Mouse (Mus musculus) common myeloid progenitor, adult 5-6 weeks (primary cell): Measurements from ENCODE around the gene P2ry6. TPM values are rescaled to one million over a fixed set of nuclear protein-coding genes. Genes with fewer than 3 reads are reported as not detected.

Experiments
- ATAC-seq: replicated peaks from 2 replicates; pipeline ENCODE4 v1.8.0; 2016; ENCODE audit warnings: low read depth, mild to moderate bottlenecking, moderate TSS enrichment, inconsistent platforms; ENCODE audit not compliant: poor library complexity, severe bottlenecking
- total RNA-seq: library from RNA; stranded (forward); fragments of 200-1000, 187-1606 nt; gene quantifications from 2 replicates; pipeline ENCODE4 v1.2.3, GENCODE M21; 2017

Gene P2ry6
- total RNA-seq, 1 experiment from 2014 or later = not detected

DNA sequence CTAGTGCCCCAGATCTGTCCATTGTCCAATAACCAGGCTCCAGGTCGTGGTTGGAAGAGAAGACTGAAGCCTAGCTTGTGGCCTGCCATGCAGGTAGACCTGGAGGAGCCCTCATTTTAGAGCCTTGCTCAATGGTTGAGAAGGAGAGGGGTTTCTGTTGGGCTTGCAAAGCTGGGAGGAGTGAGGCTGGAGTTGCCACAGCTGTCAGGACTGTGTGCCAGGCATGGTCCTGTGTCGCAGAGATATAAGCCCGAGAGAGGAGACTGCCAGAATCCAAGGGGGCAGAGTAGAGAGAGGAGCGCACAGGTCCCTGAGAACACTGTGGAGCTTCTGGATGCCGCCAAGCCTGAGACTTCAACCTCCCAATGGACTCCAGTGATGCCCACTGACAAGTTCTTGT is 29.7 kb downstream of the P2ry6 start:
- no peak for ATAC-seq

DNA sequence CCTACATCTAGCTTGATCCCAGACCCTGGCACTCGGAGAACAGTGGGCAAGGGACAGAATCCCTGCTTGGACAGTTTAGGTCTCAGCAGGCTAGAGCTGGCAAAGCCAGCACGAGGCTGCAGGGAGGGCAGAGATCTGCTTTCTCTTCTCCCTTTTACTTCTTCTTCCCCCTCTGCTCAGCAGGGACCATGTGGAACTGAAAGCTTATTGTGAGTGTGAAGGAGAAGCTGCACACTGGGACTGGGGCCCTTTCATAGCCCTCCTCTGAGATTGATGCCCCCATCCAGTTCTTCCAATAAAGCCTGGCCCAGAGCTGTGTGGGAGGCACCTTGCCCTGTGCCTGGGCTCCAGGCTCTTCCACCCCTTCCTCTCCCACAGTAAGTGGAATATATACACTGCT is 30.1 kb downstream of the P2ry6 start:
- ATAC-seq = peak; percentile 55

DNA sequence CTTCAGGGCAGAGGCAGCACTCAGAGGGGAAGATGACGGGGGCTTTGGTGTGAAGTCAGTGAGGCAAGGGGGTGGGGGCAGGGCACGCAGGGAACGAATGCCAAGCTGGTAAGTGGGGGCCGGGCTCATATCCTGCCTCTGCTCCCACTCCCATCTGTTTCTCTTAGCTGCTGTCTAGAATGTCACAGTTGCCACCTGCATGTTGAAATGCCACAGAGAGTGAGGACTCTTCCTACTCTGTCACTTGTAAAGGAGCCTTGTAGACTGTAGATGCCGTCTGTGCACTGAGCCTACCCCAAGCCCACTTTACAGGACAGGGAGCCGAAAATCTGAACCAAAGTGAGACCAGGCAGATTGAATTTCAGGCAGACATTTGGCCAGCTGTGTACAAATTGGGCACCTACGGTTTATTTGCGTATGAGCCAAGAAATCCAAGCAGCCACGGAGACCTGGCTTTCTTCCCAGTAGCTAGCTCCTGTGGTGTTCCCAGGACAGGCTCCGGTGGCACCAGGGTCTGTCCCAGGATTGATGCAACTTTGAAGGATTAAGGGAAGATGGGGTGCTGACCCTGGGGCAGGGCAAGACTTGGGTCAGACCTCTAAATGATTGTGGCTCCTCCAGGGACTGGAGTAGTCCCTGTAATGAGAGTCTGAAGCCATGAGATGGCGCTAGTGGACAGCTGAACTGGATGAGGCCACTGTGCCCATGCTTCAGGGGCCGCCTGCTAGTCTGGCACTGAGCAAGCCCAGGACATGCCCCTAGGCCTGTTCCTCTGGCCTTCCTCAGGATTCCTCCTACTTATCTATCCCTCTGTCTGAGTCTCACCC is 31.4 kb downstream of the P2ry6 start:
- peak; percentile 84 for ATAC-seq

DNA sequence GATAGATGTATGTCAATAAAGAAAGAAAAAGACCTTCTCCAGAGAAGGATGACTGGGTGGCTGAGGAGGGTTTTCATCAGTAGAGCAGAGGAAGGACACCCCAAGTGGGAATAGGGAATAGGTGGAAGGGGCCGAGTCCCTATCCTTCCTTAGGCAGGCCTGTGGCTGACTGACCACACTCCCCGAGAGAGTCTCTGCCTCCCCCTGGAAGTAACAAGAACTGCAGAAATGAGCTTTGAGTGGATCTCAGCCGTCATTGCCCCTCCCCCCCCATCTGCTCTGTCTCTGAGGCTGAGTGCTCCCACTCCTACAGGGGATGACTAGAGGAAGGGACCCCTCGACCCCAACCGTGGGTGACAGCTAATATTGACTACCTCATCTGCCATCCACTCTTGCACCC is 33.3 kb downstream of the P2ry6 start:
- no peak for ATAC-seq

- no peak for ATAC-seq
These were observed 36.3 kb downstream of the P2ry6 start for GRCm38 (mm10) chr7:100938106-100938505.

- ATAC-seq = no peak
These were observed 37.0 kb downstream of the P2ry6 start for GRCm38 (mm10) chr7:100937481-100937880.

- no peak for ATAC-seq
These were observed 40.9 kb downstream of the P2ry6 start for GRCm38 (mm10) chr7:100933520-100933919.

DNA sequence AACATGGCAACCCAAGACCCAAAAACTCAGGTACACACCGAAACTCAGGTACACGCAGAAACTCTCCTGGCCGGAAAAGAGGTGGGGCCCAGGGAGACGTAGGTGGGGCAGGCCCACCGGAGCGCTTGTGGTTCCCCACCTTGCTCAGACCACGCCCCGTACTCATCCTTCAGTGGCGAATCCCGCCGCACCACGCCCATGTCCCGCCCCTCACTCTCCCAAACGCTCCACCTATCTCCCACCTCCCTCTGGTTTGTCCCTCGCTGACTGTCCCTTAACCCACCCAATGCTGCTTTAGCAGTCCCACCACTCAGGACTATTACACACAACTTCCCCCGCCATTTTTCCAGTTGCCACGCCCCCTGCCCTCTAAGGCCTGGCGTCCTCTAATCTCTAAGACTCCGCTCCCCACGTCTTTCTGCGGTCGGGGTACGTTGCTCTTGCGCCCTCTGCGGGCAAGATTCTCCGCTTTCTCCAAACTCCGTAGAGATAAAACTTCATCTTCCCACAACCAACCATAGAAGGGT is 41.9 kb downstream of the P2ry6 start:
- peak; percentile 84 for ATAC-seq

- ATAC-seq = peak; percentile 12
These were observed 42.4 kb downstream of the P2ry6 start, which contains the start of gene Arhgef17 for GRCm38 (mm10) chr7:100931926-100932480. Gene Arhgef17, minus strand, starts transcription at chr7:100932107.

DNA sequence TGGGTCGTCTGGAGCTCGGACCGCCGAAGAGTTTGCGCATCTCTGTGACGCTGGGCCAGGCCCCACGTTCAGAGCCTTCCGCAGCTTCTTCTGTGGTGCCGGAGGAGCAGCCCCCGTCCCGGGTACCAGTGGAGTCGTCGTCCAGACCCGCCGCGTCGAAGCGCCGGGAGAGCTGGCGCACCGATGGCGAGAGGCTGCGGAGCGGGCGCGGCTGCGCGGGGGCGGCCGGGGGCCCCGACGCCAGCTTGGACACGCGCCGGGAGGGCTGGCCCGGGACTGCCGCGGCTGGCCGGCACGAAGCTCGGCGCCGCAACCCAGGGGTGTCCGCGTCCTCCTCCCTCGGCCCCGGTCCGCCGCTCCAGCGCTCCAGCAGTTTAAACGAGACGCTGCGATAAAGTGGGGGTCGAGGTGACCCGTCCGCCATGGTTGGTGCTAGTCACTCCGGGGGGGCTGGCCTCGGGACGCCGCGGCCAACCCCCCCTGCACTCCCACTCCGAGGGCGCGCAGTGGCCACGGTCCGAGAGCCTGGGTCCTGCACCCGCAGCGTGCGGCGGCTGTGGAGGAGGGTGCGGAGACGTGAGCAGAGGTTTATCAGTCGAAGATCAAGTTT is 43.0 kb downstream of the P2ry6 start:
- no peak for ATAC-seq

- ATAC-seq = peak; percentile 24; the same call in 1 of the 2 replicates
These were observed 43.7 kb downstream of the P2ry6 start for GRCm38 (mm10) chr7:100930619-100931315.

DNA sequence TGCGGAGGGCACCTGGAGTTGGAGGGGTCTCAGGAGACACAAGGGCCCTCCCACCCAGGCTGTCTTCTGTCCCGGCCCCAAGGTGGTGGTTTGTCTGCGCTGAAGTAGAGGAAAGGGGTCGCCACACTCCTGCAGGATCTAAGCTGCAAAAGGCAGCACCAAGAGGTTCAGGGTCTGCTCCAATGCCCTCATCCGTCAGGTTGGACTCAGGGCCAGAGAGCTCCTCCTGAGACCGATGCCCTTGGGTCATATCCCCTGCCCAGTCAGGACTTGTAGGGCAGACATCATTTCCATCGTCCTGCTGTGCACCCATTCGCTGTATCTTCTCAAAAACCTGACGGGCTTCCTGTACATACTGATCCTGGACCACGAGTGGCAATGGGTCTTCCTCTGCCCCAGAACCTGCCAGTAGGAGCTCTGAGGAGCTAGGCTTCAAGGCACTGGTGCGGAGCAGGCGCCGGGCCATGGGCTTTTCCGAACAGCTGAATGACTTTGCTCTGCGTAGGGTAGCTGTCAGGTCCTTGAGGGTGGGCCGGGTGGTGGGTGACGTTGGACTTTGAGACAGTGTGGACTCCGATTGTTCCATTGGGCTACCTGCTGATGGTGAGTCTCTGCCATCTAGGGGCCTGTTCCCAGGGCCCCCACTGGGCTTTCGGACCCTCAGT is 44.7 kb downstream of the P2ry6 start:
- no peak for ATAC-seq

- ATAC-seq = no peak
These were observed 46.0 kb downstream of the P2ry6 start for GRCm38 (mm10) chr7:100928456-100928855.

DNA sequence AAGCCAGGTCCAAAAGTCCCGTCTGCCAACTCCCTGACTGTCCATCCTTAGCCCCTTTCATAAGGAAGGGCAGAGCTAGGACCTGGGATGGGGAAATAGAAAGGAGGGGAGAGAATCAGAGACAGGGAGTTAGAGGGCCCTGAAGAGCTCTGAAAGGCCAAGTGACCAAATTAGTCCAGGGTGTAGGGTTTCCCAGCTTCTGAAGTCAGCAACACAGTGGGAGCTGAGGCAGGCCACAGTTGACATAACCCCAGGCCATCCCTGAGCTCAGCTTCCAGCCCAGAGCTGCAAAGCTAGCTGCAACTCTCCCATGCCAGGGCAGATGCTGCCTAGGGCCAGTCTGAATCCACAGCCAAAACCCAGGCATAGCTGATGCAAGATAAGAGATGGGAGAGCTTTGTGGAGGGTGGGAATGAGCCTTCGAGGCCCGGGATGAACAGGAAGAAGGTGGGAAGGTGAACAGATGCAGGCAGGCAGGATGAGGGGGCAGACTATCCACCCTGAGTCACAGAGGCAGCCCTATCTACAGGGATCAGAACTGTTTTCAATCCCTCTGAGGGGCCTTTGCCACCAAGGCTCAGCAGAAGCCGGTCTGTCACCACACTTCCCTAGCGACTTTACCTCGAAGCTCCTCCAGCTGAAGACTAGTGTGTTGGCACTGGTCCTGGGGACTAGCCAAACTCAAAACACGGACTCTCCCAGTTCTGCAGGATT is 47.0 kb downstream of the P2ry6 start:
- no peak for ATAC-seq

- no peak for ATAC-seq
These were observed 48.0 kb downstream of the P2ry6 start for GRCm38 (mm10) chr7:100926311-100926923.

DNA sequence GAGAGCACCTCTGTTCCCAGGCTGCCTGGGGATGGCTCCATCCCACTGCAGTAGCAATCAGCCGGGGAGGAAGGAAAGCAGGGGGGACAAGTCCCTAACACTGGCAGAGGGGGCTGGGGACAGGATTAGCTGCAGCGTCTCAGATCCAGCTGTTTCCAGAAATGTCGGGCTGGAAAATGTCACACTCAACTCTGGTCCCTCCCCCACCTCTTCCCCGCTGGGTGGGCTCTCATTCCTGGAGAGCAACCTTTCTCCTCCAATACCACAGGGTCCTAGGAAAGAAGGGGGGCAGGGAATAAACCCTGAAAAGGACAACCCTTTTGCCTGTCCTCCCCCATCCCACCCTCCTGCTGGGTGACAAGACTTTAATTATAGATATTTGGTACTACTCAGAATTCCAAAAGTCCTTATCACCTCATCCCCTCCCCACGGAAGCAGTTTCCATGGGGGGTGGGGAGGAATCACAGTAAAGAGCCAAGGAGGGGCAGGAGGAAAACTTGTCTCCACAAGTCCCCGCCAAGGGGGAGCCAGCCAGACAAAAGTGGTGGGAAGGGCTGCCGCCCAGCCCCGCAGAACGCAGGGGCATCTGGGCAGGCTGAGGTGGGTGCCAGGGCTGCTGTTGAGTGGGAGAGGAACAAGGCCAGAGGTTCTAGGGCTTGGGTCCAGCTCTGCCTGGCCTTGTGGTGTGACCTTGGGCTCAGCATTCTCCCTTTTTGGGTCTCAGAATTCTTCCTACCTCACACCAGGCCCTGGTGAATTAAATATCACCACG is 49.6 kb downstream of the P2ry6 start:
- no peak for ATAC-seq

GRCm38 (mm10) chr7:100924200-100924599 is 50.2 kb downstream of the P2ry6 start:
- ATAC-seq = no peak

- ATAC-seq = no peak
These were observed 51.5 kb downstream of the P2ry6 start for GRCm38 (mm10) chr7:100922907-100923306.
